Mouse (Mus musculus) megakaryocyte, adult 5-6 weeks (primary cell): ENCODE measurements at regions not wholly inside any gene's neighbourhood (a gene's known extent, or its start where the extent isn't known, plus 50 kb on each side); places are given as distances from the start of the nearest gene placed in this dataset.

Experiments
- ATAC-seq: 2 replicates; pipeline ENCODE4 v1.8.0; 2016; ENCODE audit warnings: mild to moderate bottlenecking, inconsistent platforms; ENCODE audit not compliant: poor library complexity, severe bottlenecking

GRCm38 (mm10) chr12:28922236-28922635, 170.6 kb downstream of the Eipr1 start:
- no peak for ATAC-seq

- no peak for ATAC-seq
These were observed 173.6 kb downstream of the Eipr1 start for GRCm38 (mm10) chr12:28925206-28925605.

GRCm38 (mm10) chr12:28939936-28940335, 188.3 kb downstream of the Eipr1 start:
- no peak for ATAC-seq

GRCm38 (mm10) chr12:28948889-28949288, 197.3 kb downstream of the Eipr1 start:
- ATAC-seq = no peak

- no peak for ATAC-seq
These were observed 197.7 kb downstream of the Eipr1 start for GRCm38 (mm10) chr12:28949307-28949706.

- ATAC-seq = no peak
These were observed 205.6 kb downstream of the Eipr1 start for GRCm38 (mm10) chr12:28957155-28957554.

- no peak for ATAC-seq
These were observed 207.1 kb downstream of the Eipr1 start for GRCm38 (mm10) chr12:28958661-28959060.

- ATAC-seq = no peak
These were observed 218.2 kb downstream of the Eipr1 start for GRCm38 (mm10) chr12:28969671-28970379.

- no peak for ATAC-seq
These were observed 223.0 kb downstream of the Eipr1 start for GRCm38 (mm10) chr12:28974571-28975041.

- no peak for ATAC-seq
These were observed 223.6 kb downstream of the Eipr1 start for GRCm38 (mm10) chr12:28975249-28975648.

- ATAC-seq = no peak
These were observed 228.1 kb downstream of the Eipr1 start for GRCm38 (mm10) chr12:28979679-28980078.

- ATAC-seq = no peak
These were observed 234.6 kb downstream of the Eipr1 start for GRCm38 (mm10) chr12:28986214-28986613.

GRCm38 (mm10) chr12:28997474-28998192, 246.0 kb downstream of the Eipr1 start:
- ATAC-seq = no peak

- no peak for ATAC-seq
These were observed 248.4 kb downstream of the Eipr1 start for GRCm38 (mm10) chr12:28999963-29000451.

- no peak for ATAC-seq
These were observed 252.9 kb downstream of the Eipr1 start for GRCm38 (mm10) chr12:29004504-29004903.

- ATAC-seq = no peak
These were observed 263.0 kb downstream of the Eipr1 start for GRCm38 (mm10) chr12:29014601-29015000.

- no peak for ATAC-seq
These were observed 263.7 kb downstream of the Eipr1 start for GRCm38 (mm10) chr12:29015200-29015862.

- no peak for ATAC-seq
These were observed 269.5 kb downstream of the Eipr1 start for GRCm38 (mm10) chr12:29021152-29021551.

GRCm38 (mm10) chr12:29028171-29028570, 276.6 kb downstream of the Eipr1 start:
- no peak for ATAC-seq

- no peak for ATAC-seq
These were observed 277.9 kb downstream of the Eipr1 start for GRCm38 (mm10) chr12:29029461-29029860.

- ATAC-seq = no peak
These were observed 294.4 kb downstream of the Eipr1 start for GRCm38 (mm10) chr12:29046009-29046408.
